Mouse (Mus musculus) liver, adult 2 months (tissue): Measurements from ENCODE around the gene Chchd6.

Experiments used
- CTCF ChIP-seq: fragments of 200-500 bp; IDR thresholded peaks from 2 replicates; pipeline ENCODE4 v1.5.1; 2011; ENCODE audit warnings: low read depth, low read length, control low read depth
- POLR2A ChIP-seq: fragments of 200-500 bp; IDR thresholded peaks from 2 replicates; pipeline ENCODE4 v1.6.1; 2011; ENCODE audit warnings: low read length, control low read depth; ENCODE audit not compliant: insufficient read depth; ENCODE audit errors: extremely low read depth

DNA sequence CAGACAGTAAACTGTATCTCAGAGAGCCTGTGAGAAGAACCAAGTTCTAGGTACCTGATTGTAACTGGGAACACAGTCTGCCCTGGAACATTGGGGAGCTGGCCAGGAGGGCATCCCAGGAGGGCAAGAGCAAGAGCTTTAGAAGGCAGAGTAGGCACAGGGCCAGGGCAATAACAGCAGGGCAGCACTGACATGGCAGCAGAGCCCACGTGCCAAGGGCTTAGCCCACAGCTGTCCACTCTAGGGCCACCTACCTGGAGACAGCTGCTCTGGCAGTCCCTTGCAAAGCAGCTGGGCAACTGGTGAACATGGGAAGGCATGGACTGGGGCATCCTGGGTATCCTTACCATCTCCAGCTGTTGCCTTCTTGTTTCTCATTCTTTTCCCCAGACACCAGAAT is 247.7 kb downstream of the Chchd6 start:
- TF ChIP-seq POLR2A: no peak
- no peak for TF ChIP-seq CTCF
